Mouse (Mus musculus) telencephalon, adult 2 months (tissue): ENCODE data around the gene Olfr1016.

Experiments
- DNase-seq: peaks from one replicate; pipeline ENCODE4 v3.0.0-alpha.2; 2011; ENCODE audit warnings: low read depth, low spot score

Gene Olfr1016

DNA sequence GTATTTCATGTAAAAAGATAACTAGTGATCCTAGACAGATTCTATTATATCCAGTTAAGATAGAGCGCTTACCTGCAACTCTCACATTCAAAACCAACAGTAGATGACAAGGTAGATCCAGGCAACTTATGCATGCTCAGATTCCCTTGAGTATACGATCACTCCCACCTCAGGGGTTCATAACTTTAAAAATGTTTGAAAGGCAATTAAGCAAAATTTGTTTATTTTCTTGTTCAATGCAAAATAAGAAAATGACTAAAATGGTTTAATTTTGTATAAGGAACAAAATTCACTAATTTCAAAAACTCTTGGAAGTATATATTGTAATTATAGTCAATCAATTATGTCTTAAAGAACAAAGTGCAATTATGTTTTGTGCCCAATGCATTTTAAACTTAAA lies at the start of gene Olfr1016:
TSS of gene Olfr1016 (minus strand) at position 101 of the 400 bp plus-strand sequence.
- no peak for DNase-seq

DNA sequence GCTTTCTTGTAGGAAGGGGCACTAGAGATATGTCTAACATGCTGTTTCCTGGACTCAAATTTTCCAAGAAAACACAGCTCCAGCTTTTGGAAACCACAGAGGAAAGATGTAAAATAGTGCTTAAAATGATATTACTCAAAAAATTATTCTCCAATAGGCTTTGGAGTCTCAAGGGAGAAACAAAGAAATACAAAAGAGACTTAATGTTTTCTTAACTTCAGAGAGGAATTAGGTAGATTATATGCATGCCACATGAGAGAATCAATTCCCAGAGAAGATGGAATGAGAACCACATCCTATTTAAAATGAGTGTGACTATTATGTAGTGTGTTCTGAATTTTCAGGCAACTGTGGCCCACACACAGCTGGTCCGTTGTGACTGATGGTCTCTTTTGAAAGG lies 44.4 kb upstream of the Olfr1016 start, which contains the start of gene Olfr1020:
TSS of gene Olfr1020 (plus strand) at position 301 of the 400 bp plus-strand sequence.
- no peak for DNase-seq

DNA sequence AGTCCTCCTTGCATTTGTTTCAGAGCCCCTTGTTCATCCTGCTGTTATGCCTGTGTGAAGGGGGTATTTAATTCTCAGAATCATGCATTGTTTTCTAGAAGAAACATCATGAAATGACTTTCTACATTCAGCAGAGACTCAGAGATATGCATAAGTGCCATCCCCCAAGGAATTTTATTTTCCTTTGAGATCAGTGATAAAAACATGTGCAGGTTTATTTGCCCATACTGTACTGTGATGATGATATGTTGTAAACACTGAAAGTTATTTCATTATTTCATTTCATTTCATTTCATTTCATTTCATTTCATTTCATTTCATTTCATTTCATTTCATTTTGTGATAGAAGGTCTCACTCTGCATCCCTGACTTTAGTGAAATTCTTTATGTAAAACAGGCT lies 43.0 kb upstream of the Olfr1016 start, which contains the start of gene Olfr1019:
TSS of gene Olfr1019 (minus strand) at position 101 of the 400 bp plus-strand sequence.
- DNase-seq: no peak

DNA sequence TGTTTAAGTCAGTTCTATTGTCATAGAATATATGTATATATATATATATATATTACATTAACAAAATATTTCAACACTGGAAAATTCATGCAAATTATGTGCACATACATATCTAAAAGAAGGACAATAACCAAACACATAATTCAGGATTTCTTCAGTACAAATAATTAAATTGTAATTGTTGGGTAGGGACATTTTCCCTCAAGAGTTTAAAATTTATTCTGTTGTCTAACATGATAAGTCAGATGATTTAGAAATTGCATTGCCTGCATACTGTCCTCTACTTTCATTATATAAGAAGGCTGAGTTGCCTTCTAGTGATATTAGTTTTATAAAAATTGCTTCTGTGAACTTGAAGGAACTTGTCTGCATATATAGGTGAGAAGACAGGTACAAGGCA lies 15.8 kb upstream of the Olfr1016 start, which contains the start of gene Olfr1018:
TSS of gene Olfr1018 (plus strand) at position 301 of the 400 bp plus-strand sequence.
- no peak for DNase-seq

DNA sequence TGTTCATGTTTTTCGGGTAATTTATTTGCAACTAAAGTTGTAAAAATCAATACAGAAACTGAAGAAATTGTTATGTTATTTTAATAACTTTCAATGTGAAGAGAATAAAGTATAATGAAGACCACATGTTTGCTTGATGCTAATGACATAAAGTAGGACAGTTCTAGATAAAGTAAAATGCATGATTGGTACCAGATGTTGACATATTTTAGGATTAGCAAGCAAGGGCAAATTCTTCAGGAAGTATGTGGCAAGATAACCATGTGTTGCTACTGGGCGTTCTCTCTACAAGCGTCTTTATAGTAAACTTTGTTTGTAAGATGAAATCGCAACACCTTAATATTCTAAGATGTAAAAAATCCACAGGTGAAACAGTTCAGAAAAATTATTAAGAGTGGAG lies 2.2 kb upstream of the Olfr1016 start:
- no peak for DNase-seq

DNA sequence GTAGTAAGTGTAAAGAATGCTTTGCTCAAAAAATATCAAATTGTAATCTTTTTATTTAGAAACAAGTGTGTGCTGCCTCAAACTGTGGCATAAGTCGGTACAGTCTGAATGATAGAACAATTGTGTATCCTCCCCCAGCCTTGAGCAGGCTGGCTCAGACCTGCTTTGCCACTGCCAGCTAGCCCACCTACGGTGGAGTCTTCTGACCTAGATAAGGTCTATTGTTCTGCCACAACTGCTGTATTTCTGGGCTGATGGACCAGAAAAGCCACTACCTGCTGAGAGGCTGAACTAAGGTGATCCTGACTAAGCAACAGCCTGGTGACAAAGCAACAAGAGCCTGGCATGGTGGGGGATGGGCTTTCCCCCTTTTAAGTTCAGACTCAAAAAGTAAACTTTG lies 10.0 kb downstream of the Olfr1016 start:
- DNase-seq: no peak

DNA sequence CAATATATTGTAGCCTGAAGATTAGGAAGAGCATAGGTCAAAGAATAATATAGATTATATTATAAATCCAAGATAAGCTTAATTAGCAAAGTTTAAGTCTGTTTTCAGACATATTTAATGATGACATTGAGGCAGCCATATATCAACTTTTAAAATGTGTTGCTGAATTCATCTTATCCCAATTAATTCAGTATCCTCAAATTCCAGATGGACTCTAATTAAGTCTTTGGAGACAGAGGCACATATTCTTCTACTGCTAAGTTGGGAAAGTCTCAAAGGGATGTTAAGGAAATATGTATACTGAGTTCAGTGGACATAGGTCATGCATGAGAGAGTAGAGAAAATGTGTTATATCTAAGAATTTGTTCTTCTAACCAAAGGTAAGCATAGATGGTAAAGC lies 20.6 kb downstream of the Olfr1016 start, which contains the start of gene Olfr1015:
TSS of gene Olfr1015 (plus strand) at position 301 of the 400 bp plus-strand sequence.
- no peak for DNase-seq

DNA sequence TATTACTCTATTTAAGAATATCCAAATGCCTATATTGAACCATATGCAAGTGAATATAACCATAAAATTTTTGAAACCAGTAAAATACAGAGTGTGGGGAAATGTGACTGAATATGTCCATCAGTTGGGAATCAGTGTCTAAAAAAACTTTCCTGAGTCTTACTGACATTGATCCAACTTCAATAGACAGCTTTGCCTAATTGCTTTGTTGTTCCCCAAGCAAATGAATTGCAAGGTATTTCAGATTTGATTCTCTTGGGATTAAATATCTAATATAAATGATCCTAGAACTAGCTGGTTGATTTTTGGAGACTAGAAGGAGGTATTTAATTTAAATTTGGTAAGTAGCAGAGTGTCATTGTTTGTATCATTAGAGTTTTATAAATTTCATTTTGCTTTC lies 29.9 kb downstream of the Olfr1016 start, which contains the start of gene Olfr1014:
TSS of gene Olfr1014 (plus strand) at position 301 of the 400 bp plus-strand sequence.
- no peak for DNase-seq

DNA sequence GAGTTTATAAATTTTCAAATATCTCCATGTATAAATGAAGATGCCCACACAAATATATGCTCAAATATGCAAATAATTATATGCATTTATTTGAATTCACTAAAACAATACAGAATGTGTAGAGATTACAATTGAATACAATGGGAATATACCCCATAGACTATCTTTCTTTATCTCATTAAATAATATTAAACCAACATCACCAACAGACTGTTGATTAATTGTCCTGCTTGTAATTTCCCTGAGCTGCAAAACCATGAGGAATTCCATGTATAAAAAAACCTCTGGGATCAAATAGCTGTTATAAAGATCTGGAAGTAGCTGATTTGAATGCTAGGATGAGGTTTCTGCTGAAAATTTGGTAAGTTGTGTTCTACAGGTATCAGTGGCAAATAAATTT lies 35.5 kb downstream of the Olfr1016 start, which contains the start of gene Olfr1013:
TSS of gene Olfr1013 (plus strand) at position 301 of the 400 bp plus-strand sequence.
- no peak for DNase-seq

DNA sequence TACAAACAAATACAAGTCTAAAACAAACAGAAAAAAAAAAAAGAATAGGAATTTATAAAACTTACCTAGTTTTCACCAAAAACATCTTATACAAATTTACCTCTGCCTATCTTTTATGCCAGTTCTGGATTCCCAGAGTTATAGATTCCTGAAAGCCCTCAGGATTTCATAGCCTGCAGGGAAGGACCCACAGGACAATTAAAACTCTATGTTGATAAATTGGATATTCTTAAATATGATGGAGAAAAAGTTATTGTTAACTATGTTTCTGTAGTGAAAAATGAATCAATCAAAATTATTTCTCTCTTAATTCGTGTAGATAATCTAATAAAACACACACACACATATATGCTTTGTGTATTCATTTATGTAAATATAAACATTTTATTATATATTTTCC lies 39.7 kb downstream of the Olfr1016 start, which contains the start of gene Olfr1012:
TSS of gene Olfr1012 (minus strand) at position 101 of the 400 bp plus-strand sequence.
- DNase-seq: no peak

DNA sequence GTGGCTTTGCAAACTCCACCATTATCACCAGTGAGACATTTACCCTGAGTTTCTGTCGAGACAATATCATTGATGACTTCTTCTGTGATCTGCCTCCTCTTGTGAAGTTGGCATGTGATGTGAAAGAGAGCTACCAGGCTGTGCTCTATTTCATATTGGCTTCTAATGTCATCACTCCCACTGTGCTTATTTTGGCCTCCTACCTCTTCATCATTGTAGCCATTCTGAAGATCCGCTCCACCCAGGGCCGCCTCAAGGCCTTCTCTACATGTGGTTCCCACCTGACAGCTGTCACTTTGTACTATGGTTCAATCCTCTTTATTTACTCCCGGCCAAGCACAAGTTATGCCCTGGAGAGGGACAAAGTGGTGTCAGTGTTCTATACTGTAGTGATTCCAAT lies 48.5 kb downstream of the Olfr1016 start:
- no peak for DNase-seq
